19 mouse cellular contexts compared by ENCODE assay signal in the genomic region with DNA sequence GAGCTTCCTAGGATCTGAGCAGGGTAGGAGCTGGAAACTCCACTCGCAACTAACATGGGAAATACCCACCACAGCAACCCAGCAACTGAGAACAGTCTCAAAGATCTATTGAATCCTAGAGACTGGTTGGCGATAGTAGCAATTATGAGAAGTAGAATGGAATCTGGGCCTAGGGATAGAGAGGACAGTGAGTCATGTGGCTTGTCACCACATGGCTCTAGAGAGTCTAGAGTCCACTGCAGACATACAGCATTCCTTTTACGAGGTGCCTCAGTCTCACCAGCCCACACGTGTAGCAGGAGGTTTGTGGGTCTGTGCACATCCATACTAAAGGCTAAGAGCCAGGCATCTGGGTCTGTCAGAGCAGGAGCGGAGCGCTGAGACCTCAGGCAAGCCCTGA. TPM values are rescaled to one million over a fixed set of nuclear protein-coding genes. Genes with fewer than 3 reads are reported as not detected.
"Had no signal": no experiment of that assay in that cellular context is flagged by ENCODE, and none has a peak within 500 bp of the region (broad histone marks: within the 10 kb centered on the region; RNA-seq: fewer than 3 reads in every experiment).

No protein-coding gene starts in this region.

- H3K36me3 ChIP-seq: limb, embryonic 10.5 days; limb, embryonic 13.5 days; liver, embryonic 12.5 days; liver, embryonic 15.5 days; lung, embryonic 15.5 days; midbrain, embryonic 12.5 days had no signal

- ATAC-seq: liver, embryonic 12.5 days; midbrain, embryonic 16.5 days had no signal

- H3K4me2 ChIP-seq: limb, embryonic 13.5 days; liver, embryonic 12.5 days; liver, embryonic 15.5 days; lung, embryonic 15.5 days; midbrain, embryonic 12.5 days had no signal

- H3K9me3 ChIP-seq: limb, embryonic 10.5 days; limb, embryonic 13.5 days; liver, embryonic 12.5 days; liver, embryonic 15.5 days; lung, embryonic 15.5 days; midbrain, embryonic 12.5 days had no signal

- H3K4me3 ChIP-seq: limb, embryonic 10.5 days; limb, embryonic 13.5 days; liver, embryonic 12.5 days; liver, embryonic 15.5 days; lung, embryonic 15.5 days; midbrain, embryonic 12.5 days; myocyte had no signal

- H3K27me3 ChIP-seq: limb, embryonic 13.5 days; liver, embryonic 12.5 days; liver, embryonic 15.5 days; lung, embryonic 15.5 days; midbrain, embryonic 12.5 days had no signal

- H3K4me1 ChIP-seq: liver, embryonic 12.5 days; liver, embryonic 15.5 days; lung, embryonic 15.5 days had no signal

- H3K9ac ChIP-seq: limb, embryonic 13.5 days; liver, embryonic 12.5 days; liver, embryonic 15.5 days; lung, embryonic 15.5 days; midbrain, embryonic 12.5 days had no signal

- H3K27ac ChIP-seq: limb, embryonic 10.5 days; limb, embryonic 13.5 days; liver, embryonic 12.5 days; liver, embryonic 15.5 days; lung, embryonic 15.5 days had no signal

- DNase-seq: kidney, adult 18-20 months; kidney, adult 9 months; kidney, postnatal 14 days; kidney, postnatal 4 days; liver; lung, adult 18-20 months; lung, postnatal 10 days; lung, postnatal 36 days; retina, postnatal 1 day; thymus, adult 18-20 months; thymus, postnatal 36 days had no signal

RNA-seq across cellular contexts. Expression of gene Rgs9, which starts 59.3 kb away (rescaled TPM):
- polyA plus RNA-seq: myocyte had no signal
